Mouse (Mus musculus): ENCODE data around the gene Zfp978.
"Not testable (repeated sequence)": the region's sequence is repeated elsewhere in the genome, so short reads cannot be mapped to it uniquely, and the experiment has no call there.

The Zfp978 gene

DNA sequence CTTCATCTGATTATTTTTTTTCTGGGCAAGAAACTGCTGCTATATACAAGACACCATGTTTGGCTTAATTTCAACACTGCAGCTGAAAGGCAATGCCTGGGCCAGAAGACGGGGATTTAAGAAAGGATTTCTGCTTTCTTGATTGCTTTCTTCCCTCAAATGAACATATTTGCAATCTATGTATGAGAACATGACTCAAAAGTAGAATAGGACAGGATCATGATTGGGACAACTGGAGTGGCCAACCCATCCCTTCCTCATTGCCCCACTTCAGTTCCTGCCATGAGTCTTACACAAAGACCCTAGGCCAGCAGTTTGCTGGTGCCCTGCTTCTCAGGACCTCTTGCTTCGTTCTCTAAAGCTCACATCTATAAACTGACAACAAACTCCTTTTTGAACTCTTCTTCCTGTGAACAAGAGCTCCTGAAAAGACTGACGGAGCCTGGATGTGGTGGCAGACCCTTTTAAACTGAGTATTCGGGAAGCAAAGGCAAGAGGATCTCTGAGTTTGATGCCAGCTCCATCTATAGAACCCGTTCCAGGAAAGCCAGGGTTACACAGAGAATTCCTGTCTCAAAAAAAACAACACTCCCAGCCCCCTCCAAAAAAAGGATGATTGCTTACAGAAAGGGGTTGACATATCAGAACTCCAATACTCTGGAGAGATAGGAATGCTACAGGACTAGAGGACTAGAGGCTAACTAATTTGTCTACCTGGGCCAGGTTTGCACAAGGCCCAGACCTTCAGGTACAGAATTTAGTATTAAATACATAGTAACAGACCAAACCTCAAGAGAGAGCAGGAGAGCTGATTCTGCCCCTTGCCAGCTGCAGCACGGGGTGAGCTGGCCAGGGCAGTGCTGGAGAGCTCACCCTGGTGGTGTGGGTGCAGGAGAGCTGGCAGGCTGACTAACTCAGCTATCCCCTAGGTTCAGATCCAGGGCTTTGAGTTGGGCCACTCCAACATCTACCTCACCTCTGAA, 43.1 kb downstream of the Zfp978 start:
- DNase-seq (ENCODE audit: low read depth in 1 of 2, low spot score in 2 of 2), result not testable (repeated sequence)

DNA sequence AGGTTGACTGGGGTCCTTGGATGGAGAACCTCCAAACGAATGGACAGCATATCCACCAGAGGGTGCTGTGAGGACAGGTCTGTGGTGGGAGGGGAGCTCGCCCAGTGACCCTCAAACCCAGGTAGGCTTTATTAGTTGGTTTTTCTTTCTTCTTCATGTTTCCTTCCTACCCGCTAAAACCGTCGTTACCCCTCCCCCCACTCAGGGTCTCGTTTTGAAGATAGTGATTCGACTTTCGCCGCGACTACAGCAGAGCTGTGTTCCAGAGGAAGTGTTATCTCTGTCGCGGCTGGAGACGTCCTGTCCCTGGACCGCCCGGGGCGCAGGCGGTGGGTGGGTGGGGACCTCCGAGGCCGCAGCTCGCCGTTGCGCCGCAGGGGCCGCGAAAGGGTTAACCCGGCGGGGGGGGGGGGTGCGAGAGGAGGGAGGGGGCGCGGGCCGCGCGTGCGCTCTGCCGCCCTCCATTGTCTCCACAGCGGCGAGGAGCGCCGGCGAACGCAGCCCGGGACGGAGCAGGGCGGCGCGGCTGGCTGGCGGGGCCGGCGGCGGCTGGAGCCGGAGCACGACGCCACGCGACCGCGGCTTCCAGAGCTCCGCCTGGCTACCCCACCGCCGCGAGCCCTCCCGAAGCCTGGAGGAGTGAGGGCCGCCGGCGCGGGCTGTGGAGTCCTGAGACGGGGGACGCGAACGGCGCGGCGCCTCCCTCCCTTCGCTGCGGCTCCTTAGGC, 45.8 kb downstream of the Zfp978 start:
- DNase-seq (ENCODE audit: low read depth in 1 of 2, low spot score in 2 of 2), result no peak

DNA sequence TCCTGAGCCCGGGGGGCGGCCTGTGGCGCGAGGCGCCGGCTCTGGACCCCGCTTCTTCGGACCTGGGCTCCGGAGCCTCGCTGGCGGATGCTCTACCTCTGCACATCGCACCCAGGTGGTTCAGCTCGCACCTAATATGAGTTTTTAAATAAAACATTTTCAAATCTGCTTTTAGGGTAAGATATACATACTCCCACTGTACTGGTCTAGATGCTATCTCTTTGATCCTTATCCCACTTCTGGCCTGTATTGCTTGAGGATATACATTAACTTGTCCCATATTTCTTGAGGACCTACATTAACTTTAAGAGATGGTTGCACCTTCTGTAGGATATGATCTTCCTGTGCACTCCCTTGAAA, 46.3 kb downstream of the Zfp978 start:
- DNase-seq (ENCODE audit: low read depth in 1 of 2, low spot score in 2 of 2), result no peak

DNA sequence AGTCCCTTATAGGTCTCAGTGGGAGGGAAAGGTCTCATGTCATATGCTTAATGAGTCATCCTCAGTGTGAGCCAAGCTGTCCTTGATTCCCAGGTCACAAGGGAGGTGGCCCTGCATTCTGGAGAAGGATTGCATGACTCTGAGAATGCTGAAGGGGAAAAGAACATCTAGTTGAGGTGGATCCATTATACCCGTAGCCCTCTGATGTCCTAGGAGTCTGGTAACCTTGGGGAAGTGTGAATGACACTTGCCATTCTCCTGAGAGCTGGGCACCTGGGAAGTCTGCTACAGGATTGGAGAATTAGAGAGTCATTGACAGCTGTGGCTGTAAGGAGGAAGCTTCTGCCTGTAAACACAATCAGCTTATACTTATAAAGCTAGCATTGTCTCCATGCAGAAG, 55.3 kb downstream of the Zfp978 start:
- not testable (repeated sequence) for DNase-seq (ENCODE audit: low read depth in 1 of 2, low spot score in 2 of 2)

DNA sequence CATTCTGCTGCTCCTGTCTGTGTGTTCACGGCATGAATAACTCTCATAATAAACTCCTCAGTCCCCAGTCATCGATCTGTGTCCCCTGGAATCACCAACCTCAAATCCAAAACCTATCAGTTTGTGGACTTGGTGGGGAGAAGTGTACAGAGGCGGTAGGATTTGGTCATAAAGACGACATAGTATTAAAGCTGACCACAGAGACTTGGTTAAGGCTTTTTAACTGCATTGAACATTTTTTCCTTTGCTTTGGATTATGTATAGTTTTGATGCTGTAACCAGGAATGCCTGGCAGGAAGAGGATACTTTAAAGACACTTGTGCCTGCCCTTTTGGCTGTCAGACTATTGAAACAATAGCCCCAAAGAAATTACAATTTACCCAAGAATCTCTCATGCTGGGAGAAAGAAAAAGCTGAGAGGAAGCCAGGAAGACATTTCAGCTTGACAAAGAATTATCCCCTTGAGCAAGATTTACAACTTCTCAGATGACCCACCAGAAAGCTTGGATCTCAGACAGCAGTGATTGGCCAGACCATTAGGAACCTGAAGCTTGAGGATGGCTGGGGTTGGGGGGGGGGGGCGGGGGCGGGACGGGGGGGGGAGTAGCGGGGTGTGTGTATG, 56.2 kb downstream of the Zfp978 start:
- DNase-seq (ENCODE audit: low read depth in 1 of 2, low spot score in 2 of 2), result no peak

DNA sequence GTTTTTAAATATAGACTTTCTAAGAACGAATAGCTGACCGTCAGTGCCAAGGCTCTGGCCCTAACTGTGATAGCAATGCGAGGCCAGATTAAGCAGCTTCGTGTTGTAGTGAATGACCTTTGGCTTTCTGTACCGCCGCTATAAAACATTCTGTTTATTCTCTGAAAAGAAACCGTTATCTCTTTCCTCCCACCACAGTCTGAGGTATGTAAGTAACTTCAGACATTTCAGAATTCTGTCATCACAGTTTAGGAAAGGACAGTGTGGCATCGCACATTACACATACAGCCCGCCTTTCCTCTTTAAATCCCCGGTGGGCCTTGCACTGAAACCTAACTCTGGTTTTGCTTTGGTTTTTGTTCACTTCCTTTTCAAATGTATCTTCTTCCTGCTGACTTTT, 56.8 kb downstream of the Zfp978 start:
- no peak for DNase-seq (ENCODE audit: low read depth in 1 of 2, low spot score in 2 of 2)

DNA sequence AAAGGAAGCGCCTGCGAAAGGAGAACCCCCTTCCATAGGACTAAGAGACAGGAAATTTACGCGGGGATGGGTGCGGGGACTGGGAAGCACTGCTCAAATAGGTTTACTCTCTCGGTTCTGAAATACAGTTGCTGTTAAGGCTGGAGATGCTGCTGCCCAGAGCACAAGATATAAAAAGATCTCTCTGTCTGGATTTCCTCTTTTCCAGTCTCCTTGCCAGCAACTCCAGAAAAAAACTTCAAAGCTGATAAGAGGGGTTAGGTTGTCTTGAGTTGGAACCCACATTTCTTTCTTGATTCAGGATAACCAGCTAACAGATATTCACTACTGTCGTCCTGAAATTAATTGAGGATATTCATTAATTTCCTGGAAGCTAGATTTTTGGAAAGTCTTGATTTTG, 57.2 kb downstream of the Zfp978 start:
- DNase-seq (ENCODE audit: low read depth in 1 of 2, low spot score in 2 of 2), result not testable (repeated sequence)

DNA sequence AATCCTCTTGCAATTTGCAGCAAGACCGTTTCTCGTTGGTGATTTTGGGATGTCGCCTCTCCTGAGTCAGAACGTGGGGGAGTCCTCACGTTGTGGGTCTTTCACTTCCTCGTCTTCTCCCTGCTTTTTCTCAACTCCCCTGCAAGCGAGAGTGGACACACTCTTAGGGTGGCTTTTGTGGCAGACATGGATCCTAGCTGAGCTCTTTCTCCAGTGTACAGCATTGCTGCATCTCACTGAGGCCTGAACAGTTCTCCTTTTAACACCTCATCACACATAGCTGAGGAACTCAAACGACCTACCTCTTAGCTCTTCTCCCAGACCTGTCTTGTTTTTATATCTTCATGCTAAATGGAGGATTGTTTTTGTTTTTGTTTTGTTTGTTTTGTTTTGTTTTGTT, 58.1 kb downstream of the Zfp978 start:
- DNase-seq (ENCODE audit: low read depth in 1 of 2, low spot score in 2 of 2), result not testable (repeated sequence)

DNA sequence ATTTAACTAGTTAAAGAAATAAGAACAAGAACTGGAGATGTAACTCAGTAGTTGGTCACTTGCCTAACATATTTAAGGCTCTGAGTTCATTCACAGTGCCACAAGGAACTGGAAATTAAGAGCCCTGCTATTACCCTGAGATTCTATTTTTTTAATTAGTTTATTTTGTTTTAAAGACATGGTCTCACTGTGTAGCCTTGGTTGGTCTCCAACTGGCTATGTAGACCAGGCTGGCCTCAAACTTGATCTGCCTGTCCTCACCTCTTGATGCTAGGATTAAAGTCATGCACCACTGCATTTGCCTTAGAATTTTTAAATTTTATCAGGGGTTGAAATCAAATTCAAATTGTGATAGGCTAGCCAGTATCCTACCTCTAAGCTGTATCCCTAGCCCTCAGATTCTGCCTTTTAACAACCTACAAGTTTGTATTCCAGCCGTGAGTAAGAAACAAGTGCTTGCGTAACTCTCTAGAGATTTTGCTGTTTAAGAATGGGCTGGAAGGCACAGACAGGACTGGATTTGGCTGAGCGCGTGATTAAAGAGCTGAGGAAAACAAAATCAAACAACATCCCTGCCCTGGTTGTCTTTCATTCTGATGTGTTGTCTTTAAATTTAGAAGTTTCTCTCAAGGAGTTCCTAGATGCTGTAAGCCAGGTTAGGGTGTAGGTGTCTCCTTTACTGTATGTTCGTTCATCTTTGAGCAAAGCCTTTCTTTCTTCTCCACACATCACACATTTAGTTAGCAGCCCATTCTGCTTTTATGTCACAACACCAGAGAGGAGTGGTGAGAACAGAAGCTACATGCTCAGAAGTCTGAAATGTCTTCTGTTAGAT, 58.9 kb downstream of the Zfp978 start:
- not testable (repeated sequence) for DNase-seq (ENCODE audit: low read depth in 1 of 2, low spot score in 2 of 2)

DNA sequence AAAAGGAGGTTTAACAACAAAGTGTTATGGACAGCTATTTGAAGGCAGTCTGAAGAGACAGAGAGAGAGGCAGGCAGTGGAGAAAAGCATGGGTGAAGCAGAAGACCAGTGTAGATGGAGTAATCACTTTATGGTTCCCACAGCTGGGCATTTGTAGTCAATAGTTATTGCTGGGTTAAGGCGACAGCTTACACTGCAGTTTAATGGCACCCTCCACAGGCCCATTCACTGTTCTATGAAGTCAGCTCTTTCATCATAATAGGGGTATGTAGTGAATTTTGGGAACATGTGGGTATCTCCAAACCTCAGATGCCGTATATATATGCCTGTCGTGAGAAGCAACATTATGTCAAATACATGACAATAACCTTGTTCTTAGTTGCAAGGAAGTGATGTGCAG, 59.7 kb downstream of the Zfp978 start:
- no peak for DNase-seq (ENCODE audit: low read depth in 1 of 2, low spot score in 2 of 2)

DNA sequence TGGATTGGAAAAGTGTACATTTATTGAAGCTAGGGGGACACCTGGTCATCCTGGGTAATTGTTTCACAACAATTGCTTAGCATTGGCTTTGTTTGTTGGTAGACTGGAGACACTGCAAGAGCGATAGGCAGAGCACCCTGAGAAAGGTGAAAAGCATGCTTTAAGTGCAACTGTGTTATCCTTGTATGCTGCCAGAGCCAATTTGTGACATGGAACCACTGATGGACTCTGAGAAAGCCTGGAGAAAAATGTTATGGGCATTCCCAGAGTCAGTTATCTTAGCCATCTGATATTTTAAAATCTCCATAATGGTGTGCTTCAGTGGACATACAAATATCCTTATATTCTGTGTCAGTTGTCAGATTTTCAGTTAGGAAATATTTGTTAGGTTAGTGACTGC, 60.2 kb downstream of the Zfp978 start:
- DNase-seq (ENCODE audit: low read depth in 1 of 2, low spot score in 2 of 2), result not testable (repeated sequence)

DNA sequence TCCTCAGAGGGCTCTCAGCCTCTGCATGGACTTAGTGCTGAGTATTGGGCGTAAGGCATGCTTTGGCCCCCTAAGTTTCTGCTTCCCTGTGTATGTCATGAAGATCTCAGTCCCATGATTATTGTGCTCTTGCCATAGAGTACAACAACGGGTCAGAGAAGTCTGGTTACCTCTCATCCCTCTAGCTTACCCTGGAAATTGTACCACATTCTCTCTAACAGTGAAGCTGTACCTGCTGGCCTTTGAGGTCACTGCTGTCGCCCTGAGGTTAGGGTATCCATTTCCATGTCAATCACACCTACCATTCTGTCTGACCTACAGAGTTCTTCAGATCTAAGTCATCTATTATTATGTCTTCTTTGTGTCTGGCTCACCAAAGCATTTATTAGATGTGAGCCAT, 62.0 kb downstream of the Zfp978 start:
- no peak for DNase-seq (ENCODE audit: low read depth in 1 of 2, low spot score in 2 of 2)

DNA sequence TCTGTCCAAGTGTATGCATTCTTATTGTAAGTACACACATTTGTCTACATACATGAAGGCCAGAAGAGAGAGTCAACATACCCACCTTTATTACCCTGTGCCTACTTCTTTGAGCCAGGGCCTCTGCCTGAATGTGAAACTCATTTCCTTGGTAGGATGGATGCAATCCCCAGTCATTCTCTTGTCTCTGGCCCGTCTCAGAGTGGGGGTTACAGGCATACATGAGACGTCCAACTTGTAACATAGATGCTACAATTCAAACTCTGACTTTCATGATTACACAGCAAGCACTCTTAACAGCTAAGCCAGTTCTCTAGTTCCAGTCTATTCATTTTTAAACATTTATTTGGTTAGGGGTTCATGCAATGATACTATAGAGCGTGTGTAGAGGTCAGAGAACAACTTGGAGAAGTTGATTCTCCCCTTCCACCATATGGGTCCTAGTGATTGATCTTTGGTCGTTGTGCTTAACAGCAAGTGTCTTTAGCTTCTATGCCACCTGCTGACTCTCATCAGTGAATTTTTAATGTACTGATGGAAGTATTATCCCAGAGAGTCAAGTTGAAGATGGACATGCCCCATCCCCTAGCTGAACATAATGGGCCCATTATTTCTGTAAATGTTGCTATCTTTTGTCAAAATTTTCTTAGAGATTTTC, 62.7 kb downstream of the Zfp978 start:
- DNase-seq (ENCODE audit: low read depth in 1 of 2, low spot score in 2 of 2), result no peak

DNA sequence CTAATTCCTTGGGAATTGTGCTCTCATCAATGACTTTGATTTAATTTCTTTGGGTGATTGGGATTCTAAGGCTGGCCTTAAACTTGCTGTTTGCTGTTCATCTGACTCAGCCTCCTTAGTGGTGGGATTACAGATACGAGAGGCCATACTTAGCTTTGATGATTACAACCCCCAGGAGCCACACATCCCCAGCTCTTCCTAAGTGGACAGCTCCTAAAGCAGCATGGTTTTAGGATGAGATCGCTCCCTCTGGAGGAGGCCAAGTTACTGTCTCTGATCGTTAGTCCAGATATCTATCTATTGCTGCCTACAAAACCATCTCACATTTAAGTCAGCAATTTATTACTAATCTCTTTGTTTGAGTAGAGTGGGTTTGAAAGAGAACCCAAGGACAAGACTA, 63.3 kb downstream of the Zfp978 start:
- not testable (repeated sequence) for DNase-seq (ENCODE audit: low read depth in 1 of 2, low spot score in 2 of 2)

DNA sequence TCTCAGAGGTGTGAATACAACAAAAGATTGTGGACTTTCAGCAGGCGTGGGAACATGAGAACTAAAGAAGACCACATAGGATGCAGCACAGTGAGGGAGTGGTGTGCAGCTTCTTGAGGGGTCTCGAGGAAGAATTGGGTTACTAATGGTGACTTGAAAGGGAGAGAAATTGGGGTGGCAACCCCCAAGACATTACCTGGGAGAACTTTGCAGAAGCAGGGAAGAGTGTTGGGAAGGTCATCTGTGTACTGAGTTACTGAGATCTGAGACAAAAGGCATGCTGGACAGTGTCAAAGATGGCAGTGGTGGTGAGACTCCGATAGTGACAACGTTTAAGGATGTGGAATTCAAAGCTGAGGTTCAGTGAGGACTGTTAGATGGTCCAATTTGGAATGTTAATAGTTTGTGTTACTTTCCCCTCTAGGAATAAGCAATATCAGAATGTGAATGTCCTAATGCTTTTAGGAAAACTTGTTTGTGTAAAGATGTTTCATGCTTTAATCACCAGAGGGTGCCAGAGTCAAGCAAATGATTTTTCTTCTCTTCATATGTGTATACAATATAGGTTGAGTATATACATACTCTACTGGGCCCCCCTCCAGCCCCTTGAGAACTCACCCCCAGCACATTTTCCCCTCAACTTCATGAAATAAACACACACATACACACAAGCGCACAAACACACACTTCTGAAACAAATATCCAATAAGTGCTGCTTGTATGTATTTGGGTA, 64.7 kb downstream of the Zfp978 start:
- DNase-seq (ENCODE audit: low read depth in 1 of 2, low spot score in 2 of 2), result not testable (repeated sequence)

DNA sequence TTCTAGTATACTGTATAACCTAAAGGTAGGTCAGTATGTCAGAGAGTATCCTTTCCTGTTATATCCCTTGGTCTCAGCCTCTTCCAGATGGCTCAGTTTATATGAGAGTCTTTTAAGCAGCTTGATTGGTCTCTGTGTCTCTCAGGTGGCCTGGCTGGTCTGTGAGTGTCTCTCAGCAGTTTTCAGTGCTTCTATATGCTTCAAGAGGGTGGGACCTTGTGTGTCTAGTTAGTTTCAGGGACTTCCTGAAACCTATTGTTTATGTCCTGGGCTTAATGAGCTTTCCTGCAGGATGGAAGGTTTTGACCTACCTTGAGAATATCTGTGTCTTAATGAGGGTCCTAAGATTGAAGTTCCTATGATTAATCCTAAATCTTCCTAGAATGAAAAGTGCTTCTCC, 69.5 kb downstream of the Zfp978 start:
- DNase-seq (ENCODE audit: low read depth in 1 of 2, low spot score in 2 of 2), result no peak

DNA sequence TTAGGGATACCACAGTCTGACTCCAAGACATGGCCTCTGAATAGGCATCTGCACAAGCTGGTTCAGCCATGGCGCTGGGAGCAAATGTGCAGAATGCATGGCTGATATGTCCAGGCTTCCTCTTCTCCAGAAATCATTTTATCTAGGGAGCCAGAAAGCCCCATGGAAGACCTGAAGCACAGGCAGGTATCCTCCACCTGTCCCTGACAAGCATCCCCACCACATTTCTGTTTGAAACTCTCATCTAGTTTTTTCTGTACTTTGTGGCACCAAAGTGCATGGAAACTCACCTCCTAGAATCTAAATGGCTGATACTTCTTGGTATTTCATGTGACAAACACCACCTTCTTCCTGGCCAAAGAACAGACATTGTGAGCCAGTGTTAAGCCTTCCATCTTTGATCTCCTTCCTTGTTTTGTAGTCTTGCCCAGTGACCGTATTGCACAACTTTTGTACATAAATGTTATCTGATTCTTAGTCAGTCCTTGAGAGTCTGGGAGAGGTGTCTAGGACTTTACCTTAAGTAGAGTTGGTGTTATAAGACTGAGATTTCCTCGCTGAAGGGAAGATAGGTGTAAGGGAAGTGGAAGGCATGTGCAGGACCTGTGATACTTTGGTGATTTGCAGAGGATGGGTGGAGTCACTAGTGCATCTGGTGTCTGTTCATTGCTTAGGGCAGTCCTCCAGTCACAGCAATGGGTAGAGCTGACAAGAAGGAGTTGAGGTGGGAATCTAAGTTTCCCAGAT, 70.8 kb downstream of the Zfp978 start:
- not testable (repeated sequence) for DNase-seq (ENCODE audit: low read depth in 1 of 2, low spot score in 2 of 2)

DNA sequence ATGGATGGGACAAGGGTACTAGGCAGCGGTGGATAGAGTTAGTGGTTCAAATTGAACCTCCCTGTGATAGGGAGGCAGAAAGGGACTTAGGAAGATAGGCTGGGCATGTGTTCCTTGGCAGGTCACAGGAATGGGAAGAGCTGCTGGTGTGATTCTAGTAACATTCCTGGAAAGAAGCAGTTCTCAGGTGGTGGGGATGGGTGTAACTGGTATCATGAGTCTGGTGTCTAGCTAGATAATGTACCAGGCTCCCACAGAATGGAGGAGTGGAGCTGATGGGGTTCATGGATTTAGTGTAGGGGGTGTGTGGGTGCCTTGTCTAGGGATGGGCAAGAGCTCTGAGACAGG, 71.3 kb downstream of the Zfp978 start:
- no peak for DNase-seq (ENCODE audit: low read depth in 1 of 2, low spot score in 2 of 2)

DNA sequence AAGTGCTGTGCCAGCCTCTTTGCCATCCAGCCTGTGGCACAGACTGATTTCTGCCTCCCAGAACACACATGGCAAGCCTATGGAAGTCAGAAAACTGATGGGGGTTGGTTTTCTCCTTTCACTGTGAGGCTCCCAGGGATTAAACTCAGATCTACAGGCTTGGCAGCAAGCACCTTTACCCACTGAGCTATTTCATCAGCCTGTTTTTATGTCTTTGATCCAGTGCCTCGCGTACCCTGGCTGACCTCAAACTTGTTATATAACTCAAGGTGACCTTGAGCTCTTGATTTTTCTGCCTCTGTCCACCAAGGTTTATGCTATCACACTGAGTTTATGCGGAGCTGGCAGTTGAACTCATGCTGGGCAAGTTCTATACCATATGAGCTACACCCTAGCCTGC, 71.9 kb downstream of the Zfp978 start:
- DNase-seq (ENCODE audit: low read depth in 1 of 2, low spot score in 2 of 2), result no peak
